Mouse (Mus musculus) heart, postnatal 4 days (tissue): ENCODE data around the gene Myrf. TPM values are rescaled to one million over a fixed set of nuclear protein-coding genes. Genes with fewer than 3 reads are reported as not detected.
"Not testable (repeated sequence)": the region's sequence is repeated elsewhere in the genome, so short reads cannot be mapped to it uniquely, and the experiment has no call there.

ENCODE experiments used
- DNase-seq: peaks from one replicate; pipeline ENCODE4 v3.0.0; 2021
- microRNA-seq, 2 experiments: library from miRNA; unstranded; fragments of <30 nt; microRNA quantifications; one replicate each; pipeline ENCODE4 v1.2.0; 2021 to 2022
- total RNA-seq, 2 experiments: library from RNA; stranded (reverse); gene quantifications; 2 replicates each; pipeline ENCODE4 v1.2.3; 2021

Myrf gene
- total RNA-seq, 2 experiments from 2014 or later: 9.0 to 11.9 TPM

GRCm38 (mm10) chr19:10176477-10176876 lies 64.1 kb downstream of the Myrf start:
- no peak for DNase-seq

DNA sequence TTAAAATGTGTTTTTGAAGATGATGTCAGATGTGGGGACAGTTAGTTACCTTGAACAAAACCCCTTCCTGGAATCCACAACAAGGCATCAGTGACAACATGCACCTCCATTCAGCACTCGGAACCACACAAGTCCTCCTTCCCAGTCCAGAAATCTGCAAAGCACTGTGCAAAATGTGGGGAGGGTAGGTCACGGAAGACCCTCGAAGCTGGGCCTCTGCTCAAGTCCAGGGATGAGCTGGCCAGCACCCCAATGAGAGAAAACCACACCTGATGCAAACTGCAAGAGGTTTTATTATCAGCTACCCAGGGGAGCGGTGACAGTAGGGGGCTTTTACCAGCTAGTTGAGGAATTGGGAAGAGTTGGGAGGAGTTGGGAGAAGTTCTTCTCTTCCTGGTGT lies 65.6 kb downstream of the Myrf start:
- DNase-seq: no peak

GRCm38 (mm10) chr19:10173844-10174539 lies 66.6 kb downstream of the Myrf start:
- DNase-seq: no peak

DNA sequence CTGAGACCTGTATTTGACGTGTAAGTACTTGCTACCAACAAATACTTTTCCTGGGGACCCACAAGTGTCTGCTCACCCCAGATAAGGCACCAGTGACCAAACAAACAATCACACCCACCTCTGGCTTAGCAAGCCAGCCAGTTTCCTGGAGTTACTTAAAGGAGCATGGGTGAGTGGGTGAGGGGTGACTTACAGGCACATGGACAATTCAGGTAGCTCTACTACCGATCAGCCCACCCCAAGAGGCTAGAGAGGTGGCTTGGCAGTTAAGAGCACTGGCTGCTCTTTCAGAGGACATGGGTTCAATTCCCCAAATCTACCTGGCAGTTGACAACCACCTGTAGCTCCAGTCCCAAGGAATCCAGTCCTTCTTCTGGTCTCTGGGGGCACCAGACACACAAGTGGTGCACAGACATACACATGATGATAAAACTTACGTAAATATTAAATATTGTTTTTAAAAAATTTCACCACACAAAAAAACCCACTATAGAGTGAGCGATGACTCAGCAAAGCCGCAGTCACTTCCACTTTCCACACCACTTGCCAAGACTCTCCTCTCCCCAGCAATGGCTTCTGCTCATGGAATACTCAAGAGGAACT lies 67.3 kb downstream of the Myrf start:
- no peak for DNase-seq

DNA sequence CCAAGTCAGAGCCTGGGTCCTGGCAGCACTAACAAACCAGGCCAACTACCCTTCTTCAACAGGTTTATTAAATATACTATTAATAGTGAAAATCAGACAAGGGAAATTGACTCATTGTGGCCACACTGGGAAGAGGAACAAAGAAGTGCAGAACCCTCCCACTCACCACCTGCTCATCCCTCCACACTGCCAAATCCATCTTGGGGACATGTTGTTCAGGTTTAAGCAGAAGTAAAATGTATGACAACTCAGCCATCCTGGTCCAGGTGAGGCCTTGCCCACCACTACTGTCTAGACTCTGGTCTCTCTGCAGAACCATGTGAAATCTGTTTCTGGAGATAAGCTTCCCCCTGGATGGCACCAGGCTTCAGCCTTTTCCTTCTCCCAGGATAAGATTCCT lies 68.7 kb downstream of the Myrf start:
- DNase-seq: no peak

- DNase-seq: no peak
Measured at GRCm38 (mm10) chr19:10171359-10171758, 69.2 kb downstream of the Myrf start.

DNA sequence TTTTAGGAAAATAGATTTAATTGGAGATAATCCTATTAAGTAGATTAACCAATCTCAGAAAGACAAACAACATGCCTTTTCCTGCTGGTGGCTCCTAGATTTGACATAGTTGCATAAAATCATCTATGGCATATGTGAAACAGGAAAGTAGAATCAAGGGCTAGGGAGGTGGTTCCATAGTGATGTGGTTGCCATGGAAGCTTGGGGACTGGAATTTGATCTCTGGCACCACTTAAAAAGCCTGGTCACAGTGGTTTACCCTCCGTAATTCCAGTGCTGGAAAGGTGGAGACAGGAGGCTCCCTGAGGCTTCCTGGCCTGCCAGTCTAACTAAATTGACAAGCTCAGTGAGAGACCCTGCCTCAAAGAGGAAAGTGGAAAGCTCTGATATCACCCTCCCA lies 70.1 kb downstream of the Myrf start:
- no peak for DNase-seq

DNA sequence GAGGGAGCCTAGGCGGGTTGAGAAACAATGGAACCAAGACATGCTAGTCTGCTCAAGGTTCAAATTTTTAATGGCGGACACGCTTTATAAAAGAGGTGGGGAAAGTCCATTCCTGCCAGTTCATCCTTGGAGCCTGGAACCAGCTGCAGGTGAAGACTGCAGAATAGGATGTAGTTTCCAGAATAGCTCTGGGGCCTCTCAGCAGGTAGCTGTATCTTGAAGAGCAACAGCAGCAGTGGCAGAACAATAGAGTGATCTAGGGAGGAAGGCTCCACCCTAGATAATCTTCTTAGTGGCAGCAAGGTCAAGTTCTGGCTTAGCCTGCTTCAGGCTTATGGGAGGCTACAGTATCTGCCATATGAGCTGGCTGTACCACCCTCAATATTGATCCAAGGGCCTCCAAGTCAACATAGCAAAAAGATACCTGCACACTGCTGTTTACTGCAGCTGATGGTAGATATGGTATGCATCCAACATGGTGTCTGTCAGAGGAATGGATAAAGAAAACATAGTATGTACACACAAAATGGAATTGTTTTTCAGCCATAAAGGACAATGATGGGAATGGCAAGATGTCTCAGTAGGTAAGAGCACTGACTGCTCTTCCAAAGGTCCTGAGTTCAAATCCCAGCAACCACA lies 70.7 kb downstream of the Myrf start:
- DNase-seq: not testable (repeated sequence)

DNA sequence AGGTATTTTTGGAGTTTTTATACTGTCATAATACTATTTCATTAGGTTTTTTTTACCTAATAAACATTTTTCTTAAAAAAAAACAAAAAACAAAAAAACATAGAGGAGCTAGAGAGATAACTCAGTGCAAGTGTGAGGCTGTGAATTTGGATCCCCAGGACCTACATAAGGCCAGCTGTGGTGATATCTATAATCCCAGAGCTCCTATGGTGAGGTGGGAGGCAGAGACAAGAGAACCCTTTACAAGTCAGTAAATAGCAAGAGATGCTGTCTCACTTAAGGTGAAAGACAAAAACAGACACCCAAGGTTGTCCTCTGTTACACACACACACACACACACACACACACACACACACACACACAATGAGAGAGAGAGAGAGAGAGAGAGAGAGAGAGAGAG lies 71.4 kb downstream of the Myrf start:
- no peak for DNase-seq

GRCm38 (mm10) chr19:10168441-10168840 lies 72.1 kb downstream of the Myrf start:
- DNase-seq: no peak

DNA sequence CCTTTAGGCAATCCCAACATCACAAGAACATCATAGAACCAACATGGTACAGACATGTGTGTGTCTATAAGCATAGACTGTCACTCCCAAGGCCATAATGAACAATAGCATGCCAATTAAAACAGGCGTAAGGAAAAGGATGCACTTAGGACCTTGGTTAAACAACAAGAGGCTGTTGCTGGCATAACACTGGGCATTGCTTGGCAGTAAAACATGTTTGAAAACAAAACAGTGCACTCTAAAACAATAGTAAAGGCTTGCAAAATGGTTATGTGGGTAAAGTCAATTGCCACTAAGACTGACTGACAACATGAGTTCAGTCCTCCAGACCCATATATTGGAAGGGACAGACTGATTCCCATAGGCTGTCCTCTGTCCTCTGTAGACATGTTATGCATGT lies 72.6 kb downstream of the Myrf start:
- no peak for DNase-seq

DNA sequence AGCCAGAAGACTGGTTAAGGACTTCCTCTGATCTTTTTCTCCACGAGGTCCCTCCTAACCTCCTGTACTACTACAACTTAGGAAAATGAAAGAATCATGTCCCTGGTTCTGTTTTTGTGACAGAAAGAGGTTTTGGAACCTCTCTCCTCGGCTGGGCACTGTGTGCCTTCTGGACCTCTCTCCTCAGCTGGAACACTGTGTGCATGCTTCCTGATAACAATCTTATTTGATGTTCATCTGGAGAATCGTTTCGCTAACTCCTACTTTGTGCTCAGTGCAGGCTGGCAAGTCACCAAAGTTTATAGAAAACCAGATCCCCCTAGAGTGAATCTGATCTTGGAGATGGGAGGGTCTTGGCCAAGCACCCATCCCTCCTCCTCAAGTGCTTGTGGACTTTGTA lies 73.4 kb downstream of the Myrf start:
- DNase-seq: no peak

- DNase-seq: not testable (repeated sequence)
Measured at GRCm38 (mm10) chr19:10165928-10166327, 74.6 kb downstream of the Myrf start.

DNA sequence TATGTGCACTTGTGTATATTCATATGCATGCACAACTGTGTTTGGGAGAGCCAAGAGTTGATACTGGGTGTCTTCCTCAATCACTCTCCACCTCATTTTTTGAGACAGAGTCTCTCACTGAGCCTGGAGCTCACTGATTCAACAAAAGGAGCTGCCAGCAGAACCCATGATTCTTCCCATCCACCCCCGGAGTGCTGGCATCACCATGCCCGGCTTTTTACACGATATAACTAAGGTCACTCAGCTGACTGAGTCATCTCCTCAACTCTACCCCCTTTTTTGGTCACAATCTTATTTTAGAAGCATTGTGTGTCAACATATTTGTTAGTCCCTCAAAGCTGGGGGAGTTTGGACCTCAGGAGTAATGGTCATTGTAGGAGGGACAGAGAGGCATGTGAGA lies 76.7 kb downstream of the Myrf start:
- no peak for DNase-seq

Small RNA genes within 50 kb of the gene (microRNA-seq; reads per million reads assigned to microRNA genes)
- 1.0 reads per million in 2 experiments for gene Mir6993

Other genes starting within 250 kb of the Myrf start
- gene Best1, start 239.1 kb downstream of the Myrf start, total RNA-seq: not detected
- gene Rab3il1, start 239.1 kb downstream of the Myrf start, total RNA-seq: 10 to 100 TPM; 12.2 to 12.5 TPM
- 10 to 100 TPM; 55.6 to 55.7 TPM for gene Fads3, start 199.2 kb downstream of the Myrf start, total RNA-seq
- gene Fads2, start 139.0 kb downstream of the Myrf start, total RNA-seq: 10 to 100 TPM; 15.9 to 17.0 TPM
- 10 to 100 TPM; 52.4 to 54.5 TPM for gene Fads1, start 57.9 kb downstream of the Myrf start, total RNA-seq
- 100 to 1,000 TPM; 160 TPM for gene Tmem258, start 36.7 kb downstream of the Myrf start, total RNA-seq
- gene Fen1, start 36.6 kb downstream of the Myrf start, total RNA-seq: 10 to 100 TPM; 26.8 to 27.2 TPM
- gene Dagla, start 64.1 kb upstream of the Myrf start, total RNA-seq: 1 to 10 TPM; 3.8 to 4.1 TPM
- 10 to 100 TPM; 40.8 to 44.7 TPM for gene Syt7, start 148.3 kb upstream of the Myrf start, total RNA-seq
- 1 to 10 TPM; 3.3 to 4.7 TPM for gene Lrrc10b, start 216.7 kb upstream of the Myrf start, total RNA-seq
- gene Ppp1r32, start 242.2 kb upstream of the Myrf start, total RNA-seq: under 1 TPM; 0.52 to 0.77 TPM